In the genomic region with DNA sequence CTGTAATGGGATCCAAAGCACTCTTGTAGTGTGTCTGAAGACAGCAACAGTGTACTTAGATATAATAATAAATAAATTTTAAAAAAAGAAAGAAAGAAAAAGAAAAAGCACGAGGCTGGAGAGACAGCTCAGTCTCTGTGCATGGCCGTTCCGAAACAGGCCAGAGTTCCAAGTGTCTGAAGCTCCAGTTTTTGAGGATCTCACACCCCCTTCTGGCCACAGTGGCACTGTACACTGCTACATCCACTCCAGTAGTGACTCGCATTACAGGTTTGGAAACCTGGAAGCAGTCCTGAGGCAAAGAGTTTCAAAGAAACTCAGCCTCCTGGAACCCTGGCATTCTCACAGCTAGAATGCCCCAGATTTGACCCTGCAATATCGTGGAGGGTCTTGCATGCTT, we compare ENCODE assay signal across 9 mouse cellular contexts. TPM values are rescaled to one million over a fixed set of nuclear protein-coding genes. Genes with fewer than 3 reads are reported as not detected.
DNase-seq lines count a peak whose midpoint lies in the region; ATAC-seq and TF ChIP-seq lines count a peak whose summit lies in the region.
"Had no signal": no experiment of that assay in that cellular context is flagged by ENCODE, and none has a peak within 500 bp of the region (broad histone marks: within the 10 kb centered on the region; RNA-seq: fewer than 3 reads in every experiment).

No protein-coding gene starts in this region.

- H3K4me1 ChIP-seq in cortical plate, adult 2 months (ENCODE audit: control insufficient read depth, insufficient read depth, low read length): no peaks in the 10 kb centered on the region
- no peaks in the 10 kb centered on the region for H3K4me1 ChIP-seq in limb, embryonic 10.5 days
- no peaks in the 10 kb centered on the region for H3K4me1 ChIP-seq in midbrain, embryonic 13.5 days (replicated peaks)

- H3K4me2 ChIP-seq in midbrain, embryonic 13.5 days (replicated peaks): no peak overlapping the region
- H3K4me2 ChIP-seq: liver, embryonic 15.5 days had no signal

- no peak overlapping the region for H3K9ac ChIP-seq in midbrain, embryonic 13.5 days (replicated peaks)
- H3K9ac ChIP-seq: liver, embryonic 15.5 days had no signal

- H3K4me3 ChIP-seq in cortical plate, adult 2 months (ENCODE audit: insufficient read depth, low read length): no peak overlapping the region
- H3K4me3 ChIP-seq in limb, embryonic 10.5 days: no peak overlapping the region
- no peak overlapping the region for H3K4me3 ChIP-seq in midbrain, embryonic 13.5 days (replicated peaks)
- H3K4me3 ChIP-seq: liver, embryonic 15.5 days had no signal

- DNase-seq in left cerebral cortex, postnatal 14 days (ENCODE audit: low spot score in 2 of 2): peak; percentile 68 to 74
- no peak for DNase-seq in left cerebral cortex, adult 11 months (ENCODE audit: low spot score)
- DNase-seq in R1 (ENCODE audit: low read depth, low spot score): peak; percentile 83
- DNase-seq in heart, postnatal 4 days: peak; percentile 85
- peak; percentile 54 for DNase-seq in limb, embryonic 10.5 days (ENCODE audit: low spot score)
- peak; percentile 57 to 74 for DNase-seq in urinary bladder, postnatal 4 days (ENCODE audit: low spot score in 2 of 2)

- peaks cover 76% of the 10 kb centered on the region for H3K36me3 ChIP-seq in limb, embryonic 10.5 days
- peaks cover 82% of the 10 kb centered on the region for H3K36me3 ChIP-seq in midbrain, embryonic 13.5 days

- peak; percentile 51; the same call in 1 of the 2 replicates for ATAC-seq in midbrain, embryonic 13.5 days

- intact Hi-C loops in left cerebral cortex, postnatal 14 days (cut with DNase I): loop anchor here (10.0 kb wide), 1 partner anchor 243 kb away; no protein-coding TSS in a partner anchor

- no peaks in the 10 kb centered on the region for H3K27me3 ChIP-seq in limb, embryonic 10.5 days (ENCODE audit: low read depth, poor library complexity, severe bottlenecking)
- no peaks in the 10 kb centered on the region for H3K27me3 ChIP-seq in midbrain, embryonic 13.5 days
- H3K27me3 ChIP-seq: liver, embryonic 15.5 days had no signal

- TF ChIP-seq POLR2A in cortical plate, adult 2 months (IDR thresholded peaks at IDR 0.05; ENCODE audit: extremely low read depth, insufficient read depth, low read length): no peak

- WGBS in limb, embryonic 10.5 days: 50% methylated on average over 5 of the region's 5 CpGs
- 44% methylated on average over 5 of the region's 5 CpGs for WGBS in midbrain, embryonic 13.5 days

- H3K27ac ChIP-seq in cortical plate, adult 2 months (ENCODE audit: insufficient read depth, low read length): no peak overlapping the region
- H3K27ac ChIP-seq in limb, embryonic 10.5 days: no peak overlapping the region
- no peak overlapping the region for H3K27ac ChIP-seq in midbrain, embryonic 13.5 days

- H3K9me3 ChIP-seq in limb, embryonic 10.5 days (replicated peaks): no peaks in the 10 kb centered on the region
- no peaks in the 10 kb centered on the region for H3K9me3 ChIP-seq in midbrain, embryonic 13.5 days
- H3K9me3 ChIP-seq: liver, embryonic 15.5 days had no signal

- TF ChIP-seq CTCF in cortical plate, adult 2 months (IDR thresholded peaks at IDR 0.05; ENCODE audit: extremely low read depth, insufficient read depth, low read length): peak; percentile 71

RNA-seq across cellular contexts. Expression of a gene that starts 9.9 kb away (rescaled TPM):
- total RNA-seq in left cerebral cortex, postnatal 14 days (2021): 10 to 100 TPM; 38.4 to 46.7 TPM
- polyA plus RNA-seq in cortical plate, adult 2 months (2012; rRNA removed): 47.1 and 54.0 TPM in 2 replicates
- 100 to 1,000 TPM; 105 TPM for total RNA-seq in heart, postnatal 4 days (2021)
- 137 and 153 TPM in 2 replicates for polyA plus RNA-seq in limb, embryonic 10.5 days (2016; fragmentation: Nextera tagmentation; extraction: Ambion mirVana)
- polyA plus RNA-seq in midbrain, embryonic 13.5 days (2015; fragmentation: Nextera tagmentation; extraction: Ambion mirVana): 49.6 and 60.1 TPM in 2 replicates

RNA-seq across cellular contexts. Expression of a gene that starts 13.9 kb away (rescaled TPM):
- total RNA-seq in left cerebral cortex, postnatal 14 days (2021): 10 to 100 TPM; 15.0 to 20.2 TPM
- 7.9 and 9.4 TPM in 2 replicates for polyA plus RNA-seq in cortical plate, adult 2 months (2012; rRNA removed)
- total RNA-seq in heart, postnatal 4 days (2021): 10 to 100 TPM; 12.5 to 13.0 TPM
- 48.2 and 54.7 TPM in 2 replicates for polyA plus RNA-seq in limb, embryonic 10.5 days (2016; fragmentation: Nextera tagmentation; extraction: Ambion mirVana)
- polyA plus RNA-seq in midbrain, embryonic 13.5 days (2015; fragmentation: Nextera tagmentation; extraction: Ambion mirVana): 58.3 and 58.5 TPM in 2 replicates

RNA-seq across cellular contexts. Expression of a gene that starts 14.1 kb away (rescaled TPM):
- total RNA-seq in left cerebral cortex, postnatal 14 days (2021): 10 to 100 TPM; 52.8 to 55.3 TPM
- polyA plus RNA-seq in cortical plate, adult 2 months (2012; rRNA removed): 111 and 118 TPM in 2 replicates
- total RNA-seq in heart, postnatal 4 days (2021): 1 to 10 TPM; 3.2 to 4.6 TPM
- polyA plus RNA-seq in limb, embryonic 10.5 days (2016; fragmentation: Nextera tagmentation; extraction: Ambion mirVana): 8.6 and 10.8 TPM in 2 replicates
- 37.8 and 39.2 TPM in 2 replicates for polyA plus RNA-seq in midbrain, embryonic 13.5 days (2015; fragmentation: Nextera tagmentation; extraction: Ambion mirVana)

RNA-seq across cellular contexts. Expression of a gene that starts 31.0 kb away (rescaled TPM):
- 10 to 100 TPM; 88.3 to 93.5 TPM for total RNA-seq in left cerebral cortex, postnatal 14 days (2021)
- 98.8 and 102 TPM in 2 replicates for polyA plus RNA-seq in cortical plate, adult 2 months (2012; rRNA removed)
- 10 to 100 TPM; 42.2 to 42.4 TPM for total RNA-seq in heart, postnatal 4 days (2021)
- 84.9 and 98.6 TPM in 2 replicates for polyA plus RNA-seq in limb, embryonic 10.5 days (2016; fragmentation: Nextera tagmentation; extraction: Ambion mirVana)
- polyA plus RNA-seq in midbrain, embryonic 13.5 days (2015; fragmentation: Nextera tagmentation; extraction: Ambion mirVana): 60.9 and 80.6 TPM in 2 replicates

RNA-seq across cellular contexts. Expression of a gene that starts 54.2 kb away (rescaled TPM):
- total RNA-seq in left cerebral cortex, postnatal 14 days (2021): 100 to 1,000 TPM; 143 to 147 TPM
- 157 and 159 TPM in 2 replicates for polyA plus RNA-seq in cortical plate, adult 2 months (2012; rRNA removed)
- 10 to 100 TPM; 47.8 to 53.8 TPM for total RNA-seq in heart, postnatal 4 days (2021)
- polyA plus RNA-seq in limb, embryonic 10.5 days (2016; fragmentation: Nextera tagmentation; extraction: Ambion mirVana): 54.6 and 60.6 TPM in 2 replicates
- 94.5 and 96.3 TPM in 2 replicates for polyA plus RNA-seq in midbrain, embryonic 13.5 days (2015; fragmentation: Nextera tagmentation; extraction: Ambion mirVana)
